Mouse (Mus musculus): ENCODE data around the gene Arhgap40. TPM values are rescaled to one million over a fixed set of nuclear protein-coding genes. Genes with fewer than 3 reads are reported as not detected.

Gene Arhgap40
- polyA plus RNA-seq, 1 experiment from 2014 or later = 0.21 TPM

DNA sequence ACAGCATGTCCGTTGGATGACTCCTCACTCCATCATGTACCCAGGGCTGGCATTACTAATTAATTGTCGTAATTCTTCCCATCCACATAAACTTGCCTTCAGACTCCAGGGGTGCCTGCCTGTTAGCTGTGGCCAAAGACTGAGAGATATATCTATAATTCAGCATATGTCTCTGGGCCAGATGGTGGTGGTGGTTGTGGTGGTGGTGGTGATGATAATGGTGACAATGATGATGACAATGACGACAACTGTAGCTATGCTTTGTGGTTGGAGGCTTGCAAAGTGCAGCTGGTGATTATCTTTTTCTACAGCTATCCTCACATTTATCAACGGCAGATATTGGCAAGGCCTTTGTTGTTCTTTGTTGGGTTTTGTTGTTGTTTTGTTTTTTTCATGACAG, 80.8 kb downstream of the Arhgap40 start:
- Histone ChIP-seq H3K4me1 (peaks cover 30% of the 10 kb centered on the region), H3K27me3 (replicated peaks; ENCODE audit: low read depth, poor library complexity, severe bottlenecking) (peaks cover 37% of the 10 kb centered on the region), H3K36me3 (replicated peaks) (no peaks in the 10 kb centered on the region), H3K4me3 (no peak overlapping the region), H3K27ac (replicated peaks) (no peak overlapping the region), H3K9me3 (no peaks in the 10 kb centered on the region)
- DNase-seq (ENCODE audit: low spot score) = no peak
- WGBS = 86% methylated on average over 4 of the region's 4 CpGs

DNA sequence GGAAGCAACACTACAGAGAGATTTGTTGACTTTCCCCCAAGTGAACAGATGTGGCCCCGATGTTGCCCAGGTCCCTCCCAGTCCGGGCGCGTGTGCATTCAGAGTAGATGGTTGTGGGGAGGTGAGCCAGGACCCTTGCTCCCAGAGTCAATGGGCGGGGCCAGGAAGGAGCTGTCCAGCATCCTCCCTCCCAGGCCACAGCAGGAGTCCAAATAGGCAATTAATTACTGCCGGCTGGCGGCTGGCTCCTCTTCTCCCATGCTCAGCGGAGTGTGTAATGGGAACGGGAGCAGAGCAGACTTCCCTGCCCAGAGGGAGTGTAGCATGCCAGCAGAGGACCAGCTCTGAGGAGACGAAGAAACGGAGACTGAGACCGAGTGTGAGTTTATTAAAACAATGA, 82.5 kb downstream of the Arhgap40 start:
- Histone ChIP-seq H3K4me3 (peak overlapping the region; percentile 11; the same call in 1 of the 2 replicates), H3K27me3 (replicated peaks; ENCODE audit: low read depth, poor library complexity, severe bottlenecking) (peaks cover 51% of the 10 kb centered on the region)
- WGBS = under 1% methylated on average over 12 of the region's 12 CpGs

DNA sequence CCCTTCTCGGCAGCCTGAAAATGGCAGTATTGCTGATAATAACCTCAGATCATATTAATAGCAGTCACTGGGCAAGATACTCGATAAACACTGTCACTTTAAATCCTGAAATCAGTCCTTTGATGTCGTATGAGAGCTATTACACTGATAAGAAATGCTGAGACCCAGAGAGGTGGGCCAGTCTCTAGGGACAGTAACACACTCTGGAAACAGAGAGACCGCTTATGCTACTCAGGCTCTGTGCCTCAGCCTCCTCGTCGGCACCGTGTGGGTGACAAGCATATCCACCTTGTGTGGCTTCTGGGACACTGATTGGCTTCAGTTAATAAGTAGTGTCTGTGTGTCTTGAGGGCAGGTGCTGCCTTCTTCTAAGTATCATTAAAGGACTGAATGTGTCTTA, 83.0 kb downstream of the Arhgap40 start:
- H3K4me1 ChIP-seq = peaks cover 21% of the 10 kb centered on the region
- no peak overlapping the region; the same call in 1 of the 2 replicates for H3K27ac ChIP-seq (replicated peaks)
- H3K27me3 ChIP-seq (replicated peaks; ENCODE audit: low read depth, poor library complexity, severe bottlenecking) = peaks cover 56% of the 10 kb centered on the region
- WGBS = 25% methylated on average over 7 of the region's 7 CpGs
- peak overlapping the region; percentile 11; the same call in 1 of the 2 replicates for H3K4me3 ChIP-seq
- DNase-seq (ENCODE audit: low spot score) = no peak
- no peaks in the 10 kb centered on the region for H3K36me3 ChIP-seq (replicated peaks)
- H3K9me3 ChIP-seq = no peaks in the 10 kb centered on the region

More for the DNA sequence above, 82.5 kb downstream of the Arhgap40 start:
- H3K27ac ChIP-seq (replicated peaks) = no peak overlapping the region; the same call in 1 of the 2 replicates
- H3K9me3 ChIP-seq = no peaks in the 10 kb centered on the region
- peak; percentile 86 for DNase-seq (ENCODE audit: low spot score)
- peaks cover 19% of the 10 kb centered on the region for H3K4me1 ChIP-seq
- no peaks in the 10 kb centered on the region for H3K36me3 ChIP-seq (replicated peaks)

DNA sequence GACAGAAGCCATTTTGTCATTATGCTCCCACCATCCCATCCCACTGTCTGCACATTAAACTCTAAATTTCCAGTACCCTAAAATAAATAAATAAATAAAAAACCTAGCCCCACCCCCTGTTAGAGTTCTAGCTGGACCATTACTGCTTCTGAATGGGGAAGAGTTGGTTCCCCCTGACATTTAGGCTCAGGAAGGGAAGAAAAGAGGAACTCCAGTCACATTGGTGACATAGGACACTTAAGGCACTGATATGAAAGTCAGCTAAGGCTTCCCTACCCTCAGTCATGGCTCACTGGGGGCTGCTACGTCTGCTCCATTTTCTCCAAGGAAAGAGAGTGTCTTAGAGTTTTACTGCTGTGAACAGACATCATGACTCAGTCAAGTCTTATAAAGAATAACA, 84.2 kb downstream of the Arhgap40 start:
- H3K27me3 ChIP-seq (replicated peaks; ENCODE audit: low read depth, poor library complexity, severe bottlenecking) = peaks cover 68% of the 10 kb centered on the region
- WGBS = 74% methylated on average over 1 of the region's 1 CpGs
- DNase-seq (ENCODE audit: low spot score) = no peak

More for the DNA sequence above, 84.2 kb downstream of the Arhgap40 start:
- Histone ChIP-seq H3K4me3 (no peak overlapping the region), H3K9me3 (no peaks in the 10 kb centered on the region), H3K27ac (replicated peaks) (no peak overlapping the region), H3K4me1 (peaks cover 15% of the 10 kb centered on the region), H3K36me3 (replicated peaks) (no peaks in the 10 kb centered on the region)

Other genes with a start within 250 kb of the Arhgap40 start
- gene Lbp, start 206.3 kb upstream of the Arhgap40 start, polyA plus RNA-seq (2016; fragmentation: Nextera tagmentation; extraction: Ambion mirVana) = 1.9 and 3.4 TPM in 2 replicates
- 22.1 and 25.2 TPM in 2 replicates for gene Snhg11, start 137.2 kb upstream of the Arhgap40 start, polyA plus RNA-seq (2016; fragmentation: Nextera tagmentation; extraction: Ambion mirVana)
- gene Ralgapb, start 102.9 kb upstream of the Arhgap40 start, polyA plus RNA-seq (2016; fragmentation: Nextera tagmentation; extraction: Ambion mirVana) = 11.9 and 12.7 TPM in 2 replicates
- not detected in 2 replicates for gene Adig, start 10.2 kb upstream of the Arhgap40 start, polyA plus RNA-seq (2016; fragmentation: Nextera tagmentation; extraction: Ambion mirVana)
- 0.05 and 0.15 TPM in 2 replicates for gene Slc32a1, start 98.0 kb downstream of the Arhgap40 start, polyA plus RNA-seq (2016; fragmentation: Nextera tagmentation; extraction: Ambion mirVana)
- 14.4 and 16.7 TPM in 2 replicates for gene Actr5, start 112.1 kb downstream of the Arhgap40 start, polyA plus RNA-seq (2016; fragmentation: Nextera tagmentation; extraction: Ambion mirVana)
- 3.3 TPM in 2 replicates for gene Ppp1r16b, start 152.6 kb downstream of the Arhgap40 start, polyA plus RNA-seq (2016; fragmentation: Nextera tagmentation; extraction: Ambion mirVana)

Data from embryonic facial prominence, embryonic 10.5 days (tissue).